12 mouse cellular contexts compared by ENCODE assay signal in genomic region chr3:69709043-69709929, GRCm38 (mm10). TPM values are rescaled to one million over a fixed set of nuclear protein-coding genes. Genes with fewer than 3 reads are reported as not detected.
DNase-seq lines count a peak whose midpoint lies in the region; ATAC-seq and TF ChIP-seq lines count a peak whose summit lies in the region.
"Had no signal": no experiment of that assay in that cellular context is flagged by ENCODE, and none has a peak within 500 bp of the region (broad histone marks: within the 10 kb centered on the region; RNA-seq: fewer than 3 reads in every experiment).

No protein-coding gene starts in this region.

- no peak overlapping the region for H3K4me3 ChIP-seq in heart, embryonic 12.5 days
- H3K4me3 ChIP-seq in ES-E14 (ENCODE audit: insufficient read depth in 1 of 2, low read depth in 1 of 2, low read length in 2 of 2, poor library complexity in 1 of 2, severe bottlenecking in 1 of 2), result no peak overlapping the region
- H3K4me3 ChIP-seq in forebrain, embryonic 15.5 days, result no peak overlapping the region
- peak overlapping the region; percentile 53 for H3K4me3 ChIP-seq in megakaryocyte, embryonic 14.5 days (replicated peaks)
- H3K4me3 ChIP-seq: embryonic facial prominence, embryonic 12.5 days; gastrocnemius, adult 2 months; heart, embryonic 15.5 days; liver, embryonic 15.5 days had no signal

- H3K36me3 ChIP-seq in heart, embryonic 12.5 days, result no peaks in the 10 kb centered on the region
- H3K36me3 ChIP-seq in ES-E14 (ENCODE audit: control insufficient read depth, insufficient read depth, low read length, poor library complexity, severe bottlenecking), result no peaks in the 10 kb centered on the region
- H3K36me3 ChIP-seq in forebrain, embryonic 15.5 days, result no peaks in the 10 kb centered on the region
- H3K36me3 ChIP-seq in megakaryocyte, embryonic 14.5 days (replicated peaks; ENCODE audit: low read length), result no peaks in the 10 kb centered on the region
- H3K36me3 ChIP-seq: embryonic facial prominence, embryonic 12.5 days; heart, embryonic 15.5 days; liver, embryonic 15.5 days had no signal

- no peak overlapping the region for H3K9ac ChIP-seq in heart, embryonic 12.5 days
- no peak overlapping the region for H3K9ac ChIP-seq in ES-E14 (ENCODE audit: insufficient read depth, low read depth, low read length, poor library complexity, severe bottlenecking)
- H3K9ac ChIP-seq in forebrain, embryonic 15.5 days (replicated peaks), result no peak overlapping the region
- H3K9ac ChIP-seq: embryonic facial prominence, embryonic 12.5 days; heart, embryonic 15.5 days; liver, embryonic 15.5 days had no signal

- ATAC-seq in heart, embryonic 12.5 days (ENCODE audit: insufficient number of reproducible peaks, low FRiP score), result 0 out of 2 replicates have a peak, but pooled peaks have one; percentile 45
- ATAC-seq in forebrain, embryonic 15.5 days (replicated peaks), result peak; percentile 95
- ATAC-seq in cerebellum, adult (ENCODE audit: insufficient number of reproducible peaks, low FRiP score, low TSS enrichment), result no peak

- no peaks in the 10 kb centered on the region for H3K4me1 ChIP-seq in heart, embryonic 12.5 days (replicated peaks)
- H3K4me1 ChIP-seq in ES-E14 (ENCODE audit: control insufficient read depth in 2 of 2, insufficient read depth in 2 of 2, low read length in 2 of 2, poor library complexity in 1 of 2), result peaks cover 0 to 2% of the 10 kb centered on the region in 2 experiments; a peak in 1 of 4 replicates
- H3K4me1 ChIP-seq in forebrain, embryonic 15.5 days, result peaks cover 17% of the 10 kb centered on the region
- peaks cover 6% of the 10 kb centered on the region; the same call in 1 of the 2 replicates for H3K4me1 ChIP-seq in megakaryocyte, embryonic 14.5 days
- H3K4me1 ChIP-seq: embryonic facial prominence, embryonic 12.5 days; heart, embryonic 15.5 days; liver, embryonic 15.5 days had no signal

- WGBS in heart, embryonic 12.5 days, result 67% methylated on average over 12 of the region's 12 CpGs
- 6% methylated on average over 12 of the region's 12 CpGs for WGBS in forebrain, embryonic 15.5 days

- no peak overlapping the region for H3K27ac ChIP-seq in heart, embryonic 12.5 days (ENCODE audit: poor library complexity, severe bottlenecking)
- H3K27ac ChIP-seq in ES-E14 (ENCODE audit: insufficient read depth, low read depth, low read length, poor library complexity, severe bottlenecking), result no peak overlapping the region
- no peak overlapping the region; the same call in 1 of the 2 replicates for H3K27ac ChIP-seq in forebrain, embryonic 15.5 days (replicated peaks)
- H3K27ac ChIP-seq: embryonic facial prominence, embryonic 12.5 days; gastrocnemius, adult 2 months; heart, embryonic 15.5 days; liver, embryonic 15.5 days had no signal

- in situ Hi-C loops in ES-E14 (cut with MboI; ENCODE audit: low sequenced_read_pairs in 2 of 2, unreplicated experiment in 2 of 2), result no loop called here

- H3K4me2 ChIP-seq in heart, embryonic 12.5 days, result no peak overlapping the region
- 0 out of 2 replicates have a peak overlapping the region, but pooled peaks have one; percentile 3 for H3K4me2 ChIP-seq in forebrain, embryonic 15.5 days (replicated peaks)
- H3K4me2 ChIP-seq: embryonic facial prominence, embryonic 12.5 days; heart, embryonic 15.5 days; liver, embryonic 15.5 days had no signal

- no peaks in the 10 kb centered on the region for H3K27me3 ChIP-seq in heart, embryonic 12.5 days (replicated peaks)
- peaks cover 20% of the 10 kb centered on the region for H3K27me3 ChIP-seq in forebrain, embryonic 15.5 days
- H3K27me3 ChIP-seq in megakaryocyte, embryonic 14.5 days (replicated peaks), result peaks cover 2% of the 10 kb centered on the region
- H3K27me3 ChIP-seq: embryonic facial prominence, embryonic 12.5 days; heart, embryonic 15.5 days; liver, embryonic 15.5 days had no signal

- DNase-seq in heart, postnatal 25 days (ENCODE audit: low spot score), result no peak
- no peak for DNase-seq in ES-E14 (ENCODE audit: low read depth, low spot score)
- no peak for DNase-seq in adrenal gland, postnatal 4 days (ENCODE audit: low spot score in 2 of 2)
- DNase-seq in ovary, adult 18-20 months (ENCODE audit: low spot score), result no peak
- DNase-seq: gastrocnemius, adult 2 months had no signal

- H3K9me3 ChIP-seq in heart, embryonic 12.5 days (replicated peaks), result no peaks in the 10 kb centered on the region
- H3K9me3 ChIP-seq in ES-E14 (ENCODE audit: control insufficient read depth, insufficient read depth, low read depth, low read length), result no peaks in the 10 kb centered on the region
- no peaks in the 10 kb centered on the region for H3K9me3 ChIP-seq in forebrain, embryonic 15.5 days
- no peaks in the 10 kb centered on the region for H3K9me3 ChIP-seq in megakaryocyte, embryonic 14.5 days
- H3K9me3 ChIP-seq: embryonic facial prominence, embryonic 12.5 days; heart, embryonic 15.5 days; liver, embryonic 15.5 days had no signal

- intact Hi-C loops in heart, postnatal 25 days (cut with DNase I), result no loop called here

TF ChIP-seq in ES-E14, 5 proteins besides CTCF, POLR2A, EP300 and RAD21:
- TF ChIP-seq MAFK (IDR thresholded peaks at IDR 0.05; ENCODE audit: insufficient read depth, low read depth, low read length) (0 out of 2 replicates have a peak, but pooled peaks have one; percentile 33), HCFC1 (IDR thresholded peaks at IDR 0.05; ENCODE audit: borderline replicate concordance, insufficient read depth, low read length) (no peak)

RNA-seq across cellular contexts. Expression of gene Nmd3, which starts 12.5 kb away (rescaled TPM):
- 100 and 104 TPM in 2 replicates for polyA plus RNA-seq in heart, embryonic 12.5 days (2016; fragmentation: Nextera tagmentation; extraction: Ambion mirVana)
- 10 to 100 TPM; 33.7 to 34.9 TPM for total RNA-seq in heart, postnatal 25 days (2021)
- total RNA-seq in ES-E14 (2012; rRNA removed), result 141 and 213 TPM in 2 replicates
- polyA plus RNA-seq in forebrain, embryonic 15.5 days (2015; fragmentation: Nextera tagmentation; extraction: Ambion mirVana), result 111 TPM in 2 replicates
- polyA plus RNA-seq in megakaryocyte, embryonic 14.5 days (2012; ENCODE audit: insufficient read depth, low replicate concordance), result 0.35 and 15.5 TPM in 2 replicates
- 100 to 1,000 TPM in 1 of 2 experiments, 10 to 100 TPM in 1; 90.2 to 101 TPM for total RNA-seq in adrenal gland, postnatal 4 days (2021)
